20 mouse cellular contexts compared by ENCODE assay signal in the genomic region with DNA sequence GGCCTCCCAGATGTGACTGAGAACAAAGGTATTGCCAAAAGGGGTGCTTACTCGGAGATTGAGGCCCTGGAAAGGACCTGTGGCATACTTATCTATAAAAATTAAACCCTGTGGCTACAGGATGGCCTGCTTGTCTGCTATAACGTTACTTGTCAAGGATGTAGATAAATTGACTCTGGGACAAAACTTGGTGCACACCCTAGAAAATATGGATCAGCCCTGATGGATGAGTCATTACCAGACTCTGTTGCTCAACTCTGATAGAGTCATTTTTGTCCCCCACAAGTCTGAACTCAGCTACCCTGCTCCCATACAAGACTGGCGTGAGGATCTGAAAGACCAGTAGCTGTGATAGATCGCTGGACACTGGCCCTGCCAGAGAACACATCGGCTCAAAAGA.
"Had no signal": no experiment of that assay in that cellular context is flagged by ENCODE, and none has a peak within 500 bp of the region (broad histone marks: within the 10 kb centered on the region; RNA-seq: fewer than 3 reads in every experiment).

No protein-coding gene starts in this region.

- H3K9ac ChIP-seq: kidney, embryonic 15.5 days; liver, embryonic 15.5 days; lung, embryonic 15.5 days; midbrain, embryonic 15.5 days; neural tube, embryonic 13.5 days had no signal

- H3K27me3 ChIP-seq: liver, embryonic 15.5 days; lung, embryonic 15.5 days; neural tube, embryonic 13.5 days had no signal

- H3K27ac ChIP-seq: kidney, embryonic 15.5 days; left cerebral cortex, adult 2 months; liver, embryonic 15.5 days; lung, embryonic 15.5 days; midbrain, embryonic 15.5 days; neural tube, embryonic 13.5 days; stomach, postnatal 0 days had no signal

- H3K36me3 ChIP-seq: kidney, embryonic 15.5 days; liver, embryonic 15.5 days; lung, embryonic 15.5 days; midbrain, embryonic 15.5 days; neural tube, embryonic 13.5 days had no signal

- H3K4me1 ChIP-seq: kidney, embryonic 15.5 days; liver, embryonic 15.5 days; lung, embryonic 15.5 days; midbrain, embryonic 15.5 days; neural tube, embryonic 13.5 days had no signal

- H3K9me3 ChIP-seq: kidney, embryonic 15.5 days; liver, embryonic 15.5 days; lung, embryonic 15.5 days; midbrain, embryonic 15.5 days; neural tube, embryonic 13.5 days had no signal

- H3K4me2 ChIP-seq: kidney, embryonic 15.5 days; liver, embryonic 11.5 days; liver, embryonic 15.5 days; lung, embryonic 15.5 days; midbrain, embryonic 11.5 days; midbrain, embryonic 15.5 days; neural tube, embryonic 13.5 days had no signal

- H3K4me3 ChIP-seq: kidney, embryonic 15.5 days; left cerebral cortex, adult 2 months; liver, embryonic 15.5 days; lung, embryonic 15.5 days; midbrain, embryonic 15.5 days; neural tube, embryonic 13.5 days had no signal

- DNase-seq: kidney, adult 2 months; kidney, postnatal 10 days; kidney, postnatal 36 days; layer of hippocampus, postnatal 36 days; lung, adult 18-20 months; lung, postnatal 10 days; lung, postnatal 36 days; right cerebral cortex, postnatal 4 days; thymus, adult 2 months; thymus, postnatal 14 days; thymus, postnatal 4 days had no signal
